Mouse (Mus musculus) mouse trophoblast stem cell (cell line): ENCODE measurements around the gene Dus2.
"Not testable (repeated sequence)": the region's sequence is repeated elsewhere in the genome, so short reads cannot be mapped to it uniquely, and the experiment has no call there.

Source experiments
- in situ Hi-C, 2 experiments: fragments of 300-500 bp; cut with MseI, MboI; formaldehyde crosslinking; loops; 2 replicates in 1 of 2; 3 replicates in 1 of 2; pipeline ENCODE4 v1.15.1; 2025

The Dus2 gene

DNA sequence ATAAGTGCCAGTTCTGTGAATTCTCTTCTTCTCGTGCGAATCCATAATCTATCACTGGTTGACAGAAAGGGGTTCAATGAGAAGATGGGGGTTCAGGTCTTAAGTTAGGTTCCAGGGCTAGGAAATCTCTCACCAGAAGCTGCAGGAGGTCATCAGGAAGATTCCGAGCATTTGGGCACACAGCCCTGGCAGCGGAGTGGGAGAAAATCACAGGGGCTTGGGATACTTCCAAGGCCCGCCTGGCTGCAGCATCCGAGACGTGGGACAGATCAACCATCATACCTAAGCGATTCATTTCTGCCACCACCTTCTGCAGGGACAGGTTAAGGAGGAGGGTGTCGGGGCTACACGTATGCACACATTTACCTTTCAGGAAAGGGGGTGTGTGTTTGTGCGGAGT, 2.6 kb upstream of the Dus2 start:
- in situ Hi-C loops = no loop called here

DNA sequence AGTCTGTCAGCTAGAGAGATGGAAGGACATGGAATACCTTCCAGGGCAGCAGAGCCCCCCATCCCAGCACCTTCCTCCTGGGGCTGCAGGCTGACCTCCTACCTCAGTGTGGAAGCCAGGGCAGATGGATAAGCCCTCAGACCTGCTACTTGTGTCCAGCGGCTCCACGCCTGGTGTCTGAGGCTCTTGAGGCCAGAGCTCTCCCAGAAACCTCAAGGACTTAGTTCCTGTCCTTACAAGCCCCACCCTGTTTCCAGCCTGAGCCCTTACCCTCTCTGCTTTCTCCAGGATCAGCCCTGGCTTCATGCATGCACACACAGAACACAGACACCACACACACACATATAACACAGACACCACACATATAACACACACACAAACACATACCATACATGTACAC, 409 bp downstream of the Dus2 start:
- in situ Hi-C loops = no loop called here

DNA sequence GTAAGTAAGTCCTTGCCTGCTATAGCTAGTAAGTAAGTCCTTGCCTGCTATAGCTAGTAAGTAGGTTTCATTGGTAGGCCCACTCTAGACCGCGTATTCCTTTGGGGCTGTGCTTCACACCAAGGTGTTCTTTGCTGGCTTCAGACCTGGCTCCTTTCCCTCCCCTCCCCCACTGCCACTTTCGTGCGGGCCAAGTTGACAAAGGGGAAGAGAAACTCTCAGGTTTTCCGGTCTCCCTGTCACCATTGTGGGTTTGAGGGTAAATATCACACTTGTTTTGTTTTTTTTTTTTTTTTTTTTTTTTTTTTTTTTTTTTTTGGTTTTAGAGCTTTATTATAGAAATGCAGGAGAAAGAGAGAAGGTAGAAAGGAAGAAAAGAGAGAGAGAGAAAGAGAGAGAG, 1.4 kb downstream of the Dus2 start:
- in situ Hi-C loops = no loop called here

DNA sequence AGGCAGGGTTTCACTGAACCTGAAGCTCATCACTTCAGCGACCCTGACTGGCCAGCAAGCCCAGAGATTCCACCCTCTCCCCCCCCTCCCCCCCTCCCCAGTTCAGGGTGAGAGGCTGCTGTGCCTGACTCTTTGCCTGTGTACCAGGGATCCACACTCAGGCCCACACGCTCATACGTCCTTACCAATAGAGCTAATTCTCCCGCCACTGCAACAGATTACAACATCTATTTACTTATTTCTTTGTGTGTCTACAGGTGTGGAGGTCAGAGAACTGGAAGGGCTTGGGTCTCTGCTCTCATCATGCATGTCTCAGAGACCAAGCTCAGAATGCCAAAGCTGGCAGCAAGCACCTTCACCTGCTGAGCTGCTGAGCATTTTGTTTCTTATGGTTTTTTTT, 2.1 kb downstream of the Dus2 start:
- in situ Hi-C loops = no loop called here

DNA sequence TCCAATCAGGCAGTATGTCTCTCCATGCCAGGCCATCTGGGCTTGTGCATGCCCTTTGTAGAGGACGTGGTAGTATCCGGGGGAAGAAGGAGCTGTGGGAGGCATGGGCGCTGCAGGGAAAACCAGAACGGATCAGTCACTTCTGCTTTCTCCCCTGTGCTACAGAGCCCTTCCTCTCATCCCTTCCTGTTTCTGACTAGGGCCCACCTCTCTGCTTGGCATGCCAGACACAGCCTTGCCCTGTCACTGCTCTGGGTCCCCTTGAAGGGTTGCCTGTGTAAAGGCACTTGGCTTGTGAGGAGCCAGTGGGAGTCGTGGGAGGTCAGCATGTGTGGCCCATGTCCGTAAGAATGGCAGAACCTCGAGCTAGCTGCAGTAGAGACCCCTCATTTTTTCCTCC, 5.2 kb downstream of the Dus2 start:
- in situ Hi-C loops = no loop called here

DNA sequence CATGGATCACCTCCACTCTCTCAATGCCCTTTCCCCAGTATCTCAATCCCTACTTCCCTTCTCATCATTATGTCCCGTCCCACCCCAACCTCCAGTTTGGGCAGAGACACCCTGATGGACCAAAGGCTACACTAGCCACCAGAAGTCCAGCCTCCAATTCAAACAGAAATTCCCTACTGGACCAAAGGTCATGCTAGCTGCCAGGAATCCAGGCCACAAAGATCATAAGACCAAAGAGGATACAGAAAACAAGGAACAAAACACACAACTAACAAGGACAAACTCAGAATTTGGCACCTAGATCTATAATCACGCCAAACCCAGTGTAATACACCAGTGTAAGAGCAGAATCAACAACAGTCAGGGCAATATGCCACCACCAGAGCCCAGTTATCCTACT, 7.8 kb downstream of the Dus2 start:
- in situ Hi-C loops = no loop called here

DNA sequence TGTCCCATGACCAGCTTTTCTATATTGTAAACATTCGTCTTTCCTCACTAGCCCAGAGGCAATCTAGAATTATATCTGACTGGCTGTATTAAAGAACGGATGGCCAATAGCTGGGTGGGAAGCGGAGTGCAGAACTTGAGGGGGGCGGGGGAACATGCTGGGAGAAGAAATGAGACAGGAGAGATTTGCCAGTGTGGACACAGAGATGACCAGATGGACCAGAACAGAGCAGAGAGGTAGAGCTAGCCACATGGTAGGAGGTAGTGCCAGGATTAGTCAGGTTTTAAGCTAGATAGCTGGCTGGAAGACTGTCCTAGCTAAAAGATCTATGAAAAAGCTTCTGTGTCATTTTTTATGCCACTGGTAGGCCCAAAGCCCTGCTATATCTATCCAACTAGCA, 10.8 kb downstream of the Dus2 start:
- in situ Hi-C loops = no loop called here

DNA sequence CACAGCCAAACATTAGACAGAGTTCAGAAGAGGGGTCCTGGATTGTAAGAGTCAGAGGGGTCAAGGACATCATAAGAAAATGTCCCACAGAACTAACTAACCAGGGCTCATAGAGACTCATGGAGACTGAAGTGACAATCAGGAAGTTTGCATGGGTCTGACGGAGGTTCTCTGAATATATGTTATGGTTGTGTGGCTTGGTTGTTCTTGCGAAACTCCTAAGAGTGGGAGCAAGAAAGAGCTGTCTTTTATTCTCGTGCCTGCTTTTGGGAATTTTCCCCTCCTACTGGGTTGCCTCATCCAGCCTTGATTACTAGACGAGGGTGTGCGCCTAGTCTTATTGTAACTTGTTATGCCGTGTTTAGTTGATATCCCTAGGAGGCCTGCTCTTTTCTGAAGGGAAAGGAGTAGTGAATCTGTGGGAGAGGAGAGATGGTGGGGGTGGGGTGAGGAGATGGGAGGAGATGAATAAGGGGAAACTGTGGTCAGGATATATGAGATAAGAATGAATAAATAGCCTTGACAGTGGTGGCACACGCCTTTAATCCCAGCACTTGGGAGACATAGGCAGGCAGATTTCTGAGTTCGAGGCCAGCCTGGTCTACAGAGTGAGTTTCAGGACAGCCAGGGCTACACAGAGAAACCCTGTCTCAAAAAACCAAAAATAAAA, 13.5 kb downstream of the Dus2 start:
- in situ Hi-C loops = no loop called here

DNA sequence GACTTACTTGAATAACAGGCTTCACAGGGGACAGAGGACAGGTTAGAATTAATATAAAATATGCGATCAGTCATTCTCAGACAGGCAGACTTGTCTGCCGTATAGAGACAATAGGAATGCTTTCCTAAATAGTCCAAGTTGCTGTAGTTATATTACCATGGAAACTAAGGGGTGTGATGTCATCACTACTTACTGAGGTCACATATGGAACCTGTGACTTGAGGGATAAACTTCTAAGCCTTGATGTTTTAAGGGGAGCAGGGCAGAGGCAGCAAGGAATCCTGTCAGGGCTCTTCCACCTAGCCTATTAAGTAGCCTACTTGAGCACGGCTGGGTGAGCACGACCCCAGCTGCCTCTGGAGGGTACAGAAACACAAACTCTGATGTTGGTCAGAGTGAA, 14.7 kb downstream of the Dus2 start, which contains the start of gene Dpep2nb:
Gene Dpep2nb (minus strand): TSS at position 101 of the 400 bp plus-strand sequence.
- in situ Hi-C loops = no loop called here

DNA sequence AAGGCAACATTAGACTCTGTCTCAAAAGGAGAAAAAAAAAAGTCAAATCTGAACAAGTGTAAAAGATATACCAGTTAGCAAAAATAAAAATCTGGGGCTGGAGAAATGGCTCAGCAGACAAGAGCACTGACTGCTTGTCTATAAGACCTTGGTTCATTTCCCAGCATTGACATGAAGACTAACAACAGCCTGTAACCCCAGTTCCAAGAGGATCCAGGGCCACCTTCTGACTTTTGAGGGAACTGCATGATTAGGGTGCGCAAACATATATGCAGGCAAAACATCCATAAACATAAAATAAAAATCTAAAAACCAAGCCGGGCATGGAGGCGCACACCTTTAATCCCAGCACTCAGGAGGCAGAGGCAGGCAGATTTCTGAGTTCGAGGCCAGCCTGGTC, 15.3 kb downstream of the Dus2 start:
- in situ Hi-C loops = no loop called here

DNA sequence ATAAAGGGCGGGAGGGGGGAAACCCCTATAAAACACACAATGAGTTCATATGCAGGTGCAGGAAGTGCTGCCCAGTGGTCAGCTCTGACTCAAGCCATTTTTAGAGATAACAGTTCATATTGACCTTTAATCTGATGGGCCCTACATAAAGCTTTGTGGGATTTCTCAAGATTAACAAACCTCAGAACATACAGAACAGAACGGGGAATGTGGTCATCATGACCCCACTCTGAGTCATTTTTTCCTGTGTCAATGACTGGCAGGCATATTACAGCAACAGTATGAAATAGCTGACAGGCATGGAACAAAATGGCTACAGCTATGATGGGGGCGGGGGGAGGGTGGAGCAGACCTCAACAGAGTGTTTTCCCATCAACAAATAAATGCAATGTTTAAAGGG, 16.0 kb downstream of the Dus2 start:
- in situ Hi-C loops = no loop called here

DNA sequence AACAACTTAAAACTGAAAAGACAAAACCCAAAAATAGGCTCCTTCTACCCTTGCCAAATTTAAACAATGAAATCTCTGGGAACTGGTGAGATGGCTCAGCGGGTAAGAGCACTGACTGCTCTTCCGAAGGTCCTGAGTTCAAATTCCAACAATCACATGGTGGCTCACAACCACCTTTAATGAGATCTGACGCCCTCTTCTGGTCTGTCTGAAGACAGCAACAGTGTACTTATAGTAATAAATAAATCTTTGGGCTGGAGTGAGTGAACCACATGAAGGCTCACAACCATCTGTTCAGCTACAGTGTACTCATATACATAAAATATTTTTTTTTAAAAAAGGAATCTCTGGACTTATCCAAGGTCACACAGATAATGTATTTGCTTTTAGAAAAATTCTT, 16.8 kb downstream of the Dus2 start:
- in situ Hi-C loops = not testable (repeated sequence)

DNA sequence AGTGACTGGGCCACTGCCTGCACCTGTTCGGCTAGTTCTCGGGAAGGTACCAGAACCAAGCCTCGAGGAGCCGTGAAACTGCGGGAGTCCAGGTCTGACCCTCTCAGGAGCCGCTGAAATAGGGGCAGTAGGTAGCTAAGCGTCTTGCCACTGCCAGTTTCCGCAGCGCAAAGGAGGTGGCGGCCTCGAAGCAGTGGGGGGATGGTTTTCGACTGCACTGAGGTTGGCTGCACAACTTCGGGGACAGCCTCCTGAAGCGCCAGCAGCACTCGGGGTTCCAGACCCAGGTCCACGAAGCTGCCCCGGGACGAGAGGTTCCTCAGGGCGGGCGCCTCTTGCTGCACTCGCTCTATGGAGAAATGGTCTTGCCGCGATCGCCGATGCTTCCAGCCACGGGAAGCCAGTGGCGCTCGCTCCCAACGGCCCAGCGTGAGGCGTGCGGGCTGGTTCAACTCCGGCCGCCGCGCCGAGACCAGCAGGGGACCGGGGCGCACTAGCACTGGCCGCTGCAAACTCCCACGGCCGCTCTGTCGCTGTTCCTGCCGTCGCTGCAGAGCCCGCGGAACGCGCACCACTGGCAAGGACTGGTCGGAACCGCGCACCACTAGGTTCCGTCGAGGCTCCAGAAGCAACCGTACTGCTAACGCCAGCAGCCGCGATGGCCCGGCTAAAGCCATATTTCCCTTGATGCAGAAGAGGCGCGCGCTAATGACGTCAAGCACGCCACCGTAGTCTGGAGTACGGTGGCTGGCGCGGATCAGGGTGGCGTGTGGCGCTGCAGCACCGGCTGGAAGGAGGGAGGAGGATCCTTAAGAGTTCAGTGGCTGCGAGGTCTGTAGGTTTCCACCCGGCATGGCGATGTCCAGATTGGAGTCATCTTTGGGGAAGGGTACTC, 19.9 kb downstream of the Dus2 start:
- in situ Hi-C loops = no loop called here

DNA sequence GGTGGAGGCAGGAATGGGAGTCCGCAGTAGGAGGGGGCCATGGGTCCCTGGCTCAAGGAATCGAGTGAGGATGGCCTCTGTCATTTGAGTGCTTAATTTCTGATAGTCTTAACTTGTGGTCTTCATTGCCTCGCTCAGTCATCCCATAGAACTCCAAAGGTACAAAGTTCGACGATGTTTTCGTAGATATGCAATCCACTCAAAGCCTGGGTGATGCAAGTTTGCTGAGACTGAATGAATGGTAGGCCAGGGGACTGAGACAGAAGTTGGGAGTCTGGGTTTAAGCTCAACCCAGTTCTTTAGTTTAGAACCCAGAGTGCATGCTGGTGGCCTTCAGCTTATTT, 20.5 kb downstream of the Dus2 start, which contains the start of gene Ddx28:
Gene Ddx28 (minus strand): TSS at position 240 of the 344 bp plus-strand sequence.
- in situ Hi-C loops = no loop called here

DNA sequence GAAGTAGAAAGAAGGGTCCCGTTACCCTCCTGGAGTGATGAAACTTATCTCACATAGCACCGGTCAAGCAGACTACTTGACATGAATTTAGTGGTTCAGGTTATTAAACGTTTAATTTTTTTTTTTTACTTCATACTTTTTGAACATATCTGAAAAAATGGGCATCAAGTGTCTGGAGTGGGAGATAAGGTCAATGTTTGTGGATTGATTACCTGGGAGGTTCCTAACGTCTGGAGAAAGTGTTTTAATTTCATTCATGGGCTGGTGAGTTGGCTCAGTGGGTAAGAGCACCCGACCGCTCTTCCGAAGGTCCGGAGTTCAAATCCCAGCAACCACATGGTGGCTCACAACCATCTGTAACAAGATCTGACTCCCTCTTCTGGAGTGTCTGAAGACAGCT, 21.1 kb downstream of the Dus2 start:
- in situ Hi-C loops = not testable (repeated sequence)

DNA sequence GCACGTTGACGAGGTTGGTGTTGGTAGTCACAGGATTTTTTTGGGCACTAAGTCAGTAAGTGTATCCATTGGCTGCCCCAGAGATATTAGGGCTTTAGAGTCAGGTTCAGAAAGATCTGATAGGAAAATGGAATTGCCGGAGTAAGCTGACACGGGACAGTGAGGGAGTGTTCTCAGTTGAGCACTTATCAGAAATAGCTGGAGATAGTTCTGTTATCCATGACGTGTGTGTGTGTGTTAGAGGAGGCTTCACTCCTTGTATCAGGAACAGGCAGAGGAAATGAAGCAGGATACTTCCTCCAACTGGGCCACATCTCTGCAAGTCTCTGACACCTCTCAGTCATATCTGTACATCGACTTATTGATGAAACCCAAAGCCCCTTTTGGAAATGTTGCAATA, 25.1 kb downstream of the Dus2 start:
- in situ Hi-C loops = no loop called here

DNA sequence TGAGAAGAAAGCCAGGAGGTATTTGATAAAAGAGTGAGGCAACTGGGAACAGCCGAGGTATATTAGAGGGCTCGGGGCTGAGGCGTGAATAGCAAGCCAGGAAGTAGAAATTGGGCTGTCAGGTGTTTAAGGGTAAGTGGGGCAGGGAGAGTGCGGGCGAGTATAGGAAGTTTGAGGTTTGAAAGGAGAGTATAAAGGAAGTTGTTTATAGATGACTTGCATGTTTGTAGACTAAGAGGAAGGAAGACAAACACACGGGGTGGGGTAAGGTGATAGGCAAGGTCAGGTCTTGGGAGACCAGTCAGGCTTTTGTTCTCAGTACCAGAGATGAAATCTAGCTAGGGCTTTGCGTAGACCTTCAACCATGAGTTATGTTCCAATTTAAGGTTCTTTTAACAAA, 26.0 kb downstream of the Dus2 start:
- in situ Hi-C loops = no loop called here

DNA sequence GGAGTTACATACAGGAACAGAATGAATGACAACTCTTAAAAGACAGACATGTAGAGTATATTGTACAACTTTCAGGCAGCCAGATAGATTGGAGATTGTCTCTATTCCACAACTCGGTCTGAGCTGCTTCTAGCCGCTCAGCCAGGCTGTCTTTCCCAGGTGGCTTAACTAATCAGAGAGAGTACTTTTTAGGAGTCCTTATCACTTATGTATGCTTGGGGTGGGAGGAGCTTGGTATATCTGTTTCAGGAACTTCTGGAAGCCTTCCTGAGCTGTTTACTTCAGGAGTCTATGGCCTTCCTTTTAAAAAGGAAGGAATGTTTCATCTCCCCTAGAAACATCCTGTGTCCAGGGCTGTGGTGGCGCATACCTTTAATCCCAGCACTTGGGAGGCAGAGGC, 26.9 kb downstream of the Dus2 start:
- in situ Hi-C loops = no loop called here

DNA sequence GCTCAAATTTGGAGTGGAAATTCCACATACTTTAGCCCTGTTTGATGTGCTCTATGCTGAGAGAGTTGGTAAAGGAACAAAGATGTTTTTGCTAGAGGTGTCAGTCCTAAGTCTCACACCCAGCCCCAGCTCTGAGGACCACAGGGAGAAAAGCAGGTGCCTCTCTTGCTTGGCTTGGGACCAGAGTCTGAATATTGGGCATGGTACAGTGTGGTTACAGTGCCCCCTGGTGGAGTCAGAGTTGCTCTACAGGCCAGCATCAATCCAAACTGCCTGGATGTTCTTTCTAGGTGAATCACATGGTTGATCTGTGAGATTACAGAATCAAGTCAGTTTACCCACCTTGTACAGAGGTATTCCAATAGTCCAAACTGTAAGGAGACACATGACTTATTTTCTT, 31.3 kb downstream of the Dus2 start:
- in situ Hi-C loops = no loop called here

DNA sequence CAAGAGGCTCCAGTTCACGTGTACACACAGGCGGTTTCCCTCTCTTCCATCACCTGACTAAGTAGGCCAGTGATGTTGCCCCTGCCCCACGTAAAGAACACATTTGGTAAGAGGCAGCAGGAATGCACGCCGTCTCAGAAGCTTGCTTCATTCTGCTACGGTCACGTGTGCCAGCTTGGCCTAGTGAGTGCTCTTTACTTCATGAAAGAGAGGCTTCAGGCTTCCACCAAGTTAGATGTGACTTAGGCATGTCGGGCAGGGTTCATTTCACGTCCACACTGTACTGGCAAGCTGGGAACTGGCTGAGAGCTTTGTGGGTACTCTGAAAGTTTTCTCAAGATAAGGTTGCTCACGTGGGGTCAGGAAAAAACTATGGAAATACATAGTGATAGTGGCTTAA, 47.6 kb downstream of the Dus2 start:
- in situ Hi-C loops = no loop called here

DNA sequence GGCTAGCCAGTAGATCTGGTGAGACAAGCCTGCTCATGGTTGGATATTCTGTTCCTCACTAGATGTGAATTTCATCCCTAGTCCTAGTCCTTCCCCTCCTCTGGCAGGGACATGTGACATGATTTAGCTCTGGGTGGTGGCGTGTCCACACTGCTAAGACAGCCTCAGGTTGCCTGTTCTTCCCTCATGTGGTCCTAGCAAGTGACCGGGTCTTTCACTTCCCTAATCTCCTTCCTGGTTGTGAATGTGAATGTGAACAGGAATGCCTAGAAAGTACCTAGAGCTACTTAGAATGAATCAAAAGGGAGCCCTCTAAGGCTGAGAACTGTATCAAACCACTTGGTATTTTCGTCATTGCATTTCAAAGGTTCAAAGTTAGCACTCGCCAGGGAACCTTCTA, 48.5 kb downstream of the Dus2 start:
- in situ Hi-C loops = no loop called here

DNA sequence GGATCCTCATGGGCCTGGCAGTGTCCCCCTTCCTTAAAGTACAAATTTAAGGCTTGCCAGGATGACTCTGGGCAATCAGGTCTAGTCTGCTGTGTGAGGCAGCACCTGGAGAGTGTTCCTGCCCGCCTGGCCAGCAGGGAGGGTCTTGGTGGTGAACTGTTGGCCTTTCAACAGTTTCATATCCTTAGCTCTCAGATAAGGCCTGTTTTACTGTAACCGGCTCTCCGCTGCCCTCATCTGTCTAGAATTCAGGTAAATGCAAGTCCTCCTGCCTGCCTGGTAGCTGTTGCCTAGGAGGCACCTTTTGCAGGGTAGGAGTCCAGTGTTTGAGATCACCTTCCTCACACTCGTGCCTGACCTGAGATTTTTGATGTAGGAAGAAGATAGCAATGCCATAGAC, 49.1 kb downstream of the Dus2 start:
- in situ Hi-C loops = no loop called here

DNA sequence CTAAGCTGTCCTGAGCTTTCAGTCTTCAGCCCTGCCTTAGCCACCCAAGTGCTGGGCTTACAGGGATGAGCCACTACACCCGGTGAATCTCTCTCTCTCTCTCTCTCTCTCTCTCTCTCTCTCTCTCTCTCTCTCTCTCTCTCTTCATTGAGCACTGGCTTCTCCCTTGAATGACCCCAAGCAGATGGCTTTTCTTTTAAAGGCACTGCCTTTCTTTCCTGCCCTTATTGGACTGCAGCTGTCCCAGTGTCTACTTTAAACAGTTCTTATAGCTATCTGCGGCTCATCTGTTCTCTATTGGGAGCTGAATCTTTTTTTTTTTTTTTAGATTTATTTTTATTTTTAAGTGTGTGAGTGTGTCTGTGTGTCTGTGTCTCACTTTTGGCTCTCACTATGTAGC, 51.9 kb downstream of the Dus2 start:
- in situ Hi-C loops = no loop called here
